Mouse (Mus musculus) embryonic fibroblast, embryonic 13.5 days (primary cell): Measurements from ENCODE around the gene Crybb1.

Source experiments
- CTCF ChIP-seq: IDR thresholded peaks from 2 replicates; pipeline ENCODE4 v1.5.1; 2011; ENCODE audit warnings: mild to moderate bottlenecking, control low read depth, low read length, moderate library complexity, borderline replicate concordance; ENCODE audit not compliant: insufficient read depth
- POLR2A ChIP-seq: IDR thresholded peaks from 2 replicates; pipeline ENCODE4 v1.6.1; 2011; ENCODE audit warnings: low read depth, mild to moderate bottlenecking, control low read depth, low read length, moderate library complexity

- TF ChIP-seq POLR2A (no peak), CTCF (no peak)
Observed at GRCm38 (mm10) chr5:112272934-112273333, 17.3 kb downstream of the Crybb1 start.
